Mouse (Mus musculus): ENCODE results near the gene Trex1. TPM values are rescaled to one million over a fixed set of nuclear protein-coding genes. Genes with fewer than 3 reads are reported as not detected.

Trex1 gene
- 14.6 and 37.0 TPM in 2 replicates for polyA plus RNA-seq (2012; ENCODE audit: low replicate concordance)

DNA sequence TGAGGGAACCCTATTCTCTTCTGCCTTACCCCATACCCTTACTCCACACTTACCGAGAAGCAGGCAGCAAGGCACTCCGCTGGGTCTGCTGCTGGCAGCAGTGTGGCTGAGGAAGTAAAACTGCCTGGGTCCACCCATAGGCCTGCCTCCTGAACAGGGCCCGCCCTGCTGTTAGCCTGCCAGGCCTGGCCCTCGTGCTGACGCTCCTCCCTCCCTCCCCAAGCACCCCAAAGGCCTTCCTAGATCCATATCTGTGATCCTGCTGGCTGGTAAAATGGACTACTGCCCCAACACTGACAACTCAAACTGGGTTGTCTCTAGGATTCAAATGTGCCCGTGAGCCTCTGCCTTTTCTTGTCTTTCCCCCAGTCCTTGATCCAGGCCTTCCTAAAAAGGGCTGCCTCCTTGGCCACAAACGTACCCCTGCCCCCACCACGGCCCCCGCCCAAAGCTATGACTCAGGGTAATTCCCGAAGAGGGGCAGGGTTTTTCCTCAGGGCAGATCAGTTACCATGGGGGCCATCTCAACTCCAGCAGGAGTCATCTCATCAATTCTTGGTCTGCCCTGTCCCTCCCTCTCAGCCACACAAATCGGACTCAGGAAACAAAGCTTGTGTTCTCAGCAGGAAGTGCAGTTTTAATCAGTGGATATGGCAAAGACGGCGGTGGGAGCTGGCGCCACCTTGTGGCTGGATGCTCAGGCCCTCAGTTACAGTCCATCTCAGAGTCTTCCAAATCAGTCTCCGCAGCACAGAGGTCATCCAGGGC, at the start of gene Trex1:
Gene Trex1 (minus strand): TSS at position 599 of the 768 bp plus-strand sequence.

DNA sequence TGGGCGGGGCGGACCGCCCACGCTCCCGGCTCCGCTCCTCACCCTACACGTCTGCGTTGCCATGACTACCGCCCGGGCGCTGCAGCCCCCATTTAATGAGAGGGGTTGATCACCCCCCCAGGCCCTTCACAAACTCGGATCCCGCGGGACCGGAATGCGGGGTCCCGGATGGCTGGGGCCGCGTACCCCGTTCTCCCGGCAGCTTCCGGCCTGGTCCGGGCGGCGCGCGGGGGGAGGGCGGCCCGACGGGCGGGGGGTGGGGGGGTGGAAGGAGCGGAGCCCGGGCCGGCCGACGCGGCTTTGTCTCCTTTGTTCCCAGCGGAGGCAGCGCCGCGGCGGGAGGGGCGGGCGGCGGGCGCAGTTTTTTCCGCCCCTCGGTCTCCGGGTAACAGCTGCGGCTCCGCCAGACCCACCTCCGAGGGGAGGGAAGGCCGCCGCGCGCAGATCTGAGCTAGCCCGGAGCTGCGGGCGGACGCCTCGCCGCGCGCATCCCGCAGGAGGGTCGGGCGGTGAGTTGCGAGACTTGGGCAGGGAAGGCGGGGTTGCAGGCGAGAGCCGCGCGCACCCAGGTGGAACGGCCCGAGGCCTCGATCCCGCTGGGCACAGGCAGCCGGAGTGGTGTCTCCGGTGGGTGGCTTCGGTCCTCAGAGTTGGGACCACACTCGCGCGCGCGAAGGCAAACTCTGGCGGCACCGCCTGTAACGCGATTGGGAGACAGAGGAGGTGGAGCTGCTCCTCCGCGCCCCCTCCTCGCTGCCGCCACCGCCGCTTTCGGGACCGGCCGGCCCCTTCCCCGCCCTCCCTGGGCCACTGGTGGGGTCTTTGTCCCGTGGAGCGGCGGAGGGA, 35.8 kb upstream of the Trex1 start, which contains the start of gene Plxnb1:
Gene Plxnb1 (plus strand): TSS at position 253 of the 846 bp plus-strand sequence.

DNA sequence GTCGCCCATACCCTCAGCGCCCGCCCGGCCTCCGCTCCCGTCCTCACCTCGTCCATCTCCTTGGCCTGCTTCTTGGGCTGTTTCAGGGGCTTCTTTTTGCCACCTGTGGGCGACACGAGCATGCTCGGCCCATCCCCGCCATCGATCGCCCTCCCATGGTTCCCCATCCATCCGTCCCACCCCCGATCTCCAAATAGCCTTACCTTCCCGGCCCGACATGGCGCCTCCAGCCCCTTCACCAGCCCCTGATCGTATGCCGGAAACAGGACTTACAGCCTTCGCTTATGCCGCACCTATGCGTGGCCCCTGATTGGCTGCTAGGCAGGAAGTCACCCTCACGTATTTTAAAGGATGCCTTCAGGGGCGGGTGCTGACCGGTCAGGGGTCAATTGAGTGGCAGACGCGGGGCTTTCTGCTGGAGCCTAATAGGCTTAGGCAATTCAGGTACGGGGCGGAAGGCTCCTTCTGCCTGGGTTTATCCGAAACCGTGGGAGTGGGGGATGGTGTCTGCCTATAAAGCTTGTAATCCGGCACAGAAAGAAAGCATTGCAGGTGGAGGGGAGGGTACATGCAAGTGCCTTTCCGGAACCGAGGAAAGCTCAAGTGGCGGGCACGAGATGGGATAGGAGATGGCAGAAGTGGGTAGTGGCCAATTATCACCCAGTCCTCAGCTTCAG, 22.7 kb upstream of the Trex1 start, which contains the start of the genes Ccdc51 and Tma7:
Gene Ccdc51 (plus strand): TSS at position 370 of the 677 bp plus-strand sequence.
Gene Tma7 (minus strand): TSS at position 464 of the 677 bp plus-strand sequence.

DNA sequence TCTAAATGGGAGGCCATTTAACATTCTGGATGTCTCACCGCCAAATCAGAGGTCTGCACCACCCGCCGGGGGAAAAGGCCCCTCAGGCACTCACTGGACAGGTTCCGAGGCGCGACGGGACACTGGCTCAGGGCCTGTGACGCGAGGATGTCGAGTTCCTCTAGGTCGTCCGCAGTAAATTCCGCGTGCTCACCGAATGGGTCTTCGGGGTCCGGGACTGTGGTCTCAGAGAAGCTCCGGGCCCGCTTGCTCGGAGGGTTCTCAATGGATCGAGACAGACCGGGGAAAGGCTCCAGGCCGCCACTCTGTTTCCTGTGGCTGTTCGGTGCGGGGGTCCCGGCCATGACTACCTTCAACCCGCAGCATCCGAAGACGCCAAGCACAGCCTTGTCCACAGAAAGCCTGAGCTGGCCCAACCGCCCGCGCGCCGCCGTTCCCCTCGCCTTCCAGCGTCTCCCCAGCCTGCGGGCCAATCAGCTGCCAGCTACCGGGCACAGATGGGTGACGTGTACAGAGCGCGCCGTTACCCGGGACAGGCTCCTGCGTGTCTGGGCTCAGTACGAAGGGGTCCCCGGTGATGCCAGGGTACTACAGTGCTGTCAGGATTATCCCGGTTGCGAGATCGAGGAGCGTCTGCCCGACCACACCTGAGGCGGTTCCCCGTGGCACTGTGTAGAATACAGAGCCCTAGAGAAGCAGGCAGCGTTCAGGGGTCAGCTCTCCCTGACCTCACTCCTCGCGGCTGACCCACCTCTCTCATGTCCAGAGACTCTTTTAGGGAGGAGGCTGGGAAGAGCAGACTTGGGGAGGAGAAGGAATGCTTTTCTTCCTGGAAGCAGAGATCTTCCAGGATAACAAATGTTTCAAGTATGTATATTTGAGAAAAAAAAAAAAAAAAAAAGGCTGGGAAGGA, 14.4 kb upstream of the Trex1 start, which contains the start of gene Atrip:
Gene Atrip (minus strand): TSS at position 464 of the 913 bp plus-strand sequence.

DNA sequence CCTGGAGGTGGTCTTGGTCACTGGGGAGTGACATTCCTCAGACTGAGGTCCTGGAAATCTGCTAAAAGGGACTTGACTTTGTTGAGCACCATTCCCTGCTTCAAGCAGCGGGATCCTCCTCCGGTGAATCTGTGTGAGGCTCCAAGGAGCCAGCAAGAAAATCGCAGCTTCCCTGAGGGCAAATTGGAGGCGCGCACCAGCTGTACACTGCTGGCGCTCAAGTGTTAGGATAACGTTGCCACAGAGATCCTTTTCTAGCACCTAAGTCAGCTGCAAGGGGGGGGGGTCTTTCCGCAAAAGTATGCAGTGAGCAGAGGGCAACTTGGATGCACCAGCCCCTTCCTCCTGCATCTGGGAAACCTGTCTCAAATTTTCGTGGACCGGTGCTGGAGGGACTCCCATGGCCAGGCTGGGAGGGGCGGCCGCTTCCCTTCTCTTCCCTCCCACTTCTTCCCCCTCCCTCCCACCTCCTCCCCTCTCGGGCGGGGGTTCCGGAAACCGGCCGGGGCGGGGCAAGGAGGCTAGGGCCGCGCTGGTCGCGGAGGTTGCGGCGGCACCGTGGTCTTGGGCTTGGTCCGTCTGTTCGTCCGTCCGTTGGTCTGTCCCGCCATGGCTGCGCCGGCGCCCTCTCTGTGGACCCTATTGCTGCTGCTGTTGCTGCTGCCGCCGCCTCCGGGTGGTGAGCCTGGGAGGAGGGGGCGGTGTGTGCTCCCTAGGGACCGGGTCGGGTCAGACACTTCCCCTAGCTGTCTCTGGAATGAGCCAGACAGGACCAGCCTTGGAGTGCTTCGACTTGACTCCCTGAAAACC, 21.2 kb downstream of the Trex1 start, which contains the start of gene Shisa5:
Gene Shisa5 (plus strand): TSS at position 480 of the 810 bp plus-strand sequence.

Other genes with a start within 250 kb of the Trex1 start
- 0.09 and 0.69 TPM in 2 replicates for gene Celsr3, start 233.4 kb downstream of the Trex1 start, polyA plus RNA-seq (2012; ENCODE audit: low replicate concordance)
- gene Slc26a6, start 206.5 kb downstream of the Trex1 start, polyA plus RNA-seq (2012; ENCODE audit: low replicate concordance): 5.3 and 8.4 TPM in 2 replicates
- not detected in 2 replicates for gene Tmem89, start 145.1 kb downstream of the Trex1 start, polyA plus RNA-seq (2012; ENCODE audit: low replicate concordance)
- gene Uqcrc1, start 123.1 kb downstream of the Trex1 start, polyA plus RNA-seq (2012; ENCODE audit: low replicate concordance): 422 and 705 TPM in 2 replicates
- 1.0 and 1.1 TPM in 2 replicates for gene Col7a1, start 106.1 kb downstream of the Trex1 start, polyA plus RNA-seq (2012; ENCODE audit: low replicate concordance)
- not detected in 2 replicates for gene Ucn2, start 73.7 kb downstream of the Trex1 start, polyA plus RNA-seq (2012; ENCODE audit: low replicate concordance)
- 1.0 and 2.1 TPM in 2 replicates for gene Pfkfb4, start 68.0 kb downstream of the Trex1 start, polyA plus RNA-seq (2012; ENCODE audit: low replicate concordance)
- gene Shisa5, start 21.2 kb downstream of the Trex1 start, polyA plus RNA-seq (2012; ENCODE audit: low replicate concordance): 2,043 and 2,626 TPM in 2 replicates
- gene Atrip, start 14.4 kb upstream of the Trex1 start, polyA plus RNA-seq (2012; ENCODE audit: low replicate concordance): 6.7 and 7.7 TPM in 2 replicates
- gene Ccdc51, start 22.8 kb upstream of the Trex1 start, polyA plus RNA-seq (2012; ENCODE audit: low replicate concordance): 3.2 and 8.2 TPM in 2 replicates
- gene Tma7, start 22.9 kb upstream of the Trex1 start, polyA plus RNA-seq (2012; ENCODE audit: low replicate concordance): 89.1 and 139 TPM in 2 replicates
- gene Plxnb1, start 35.7 kb upstream of the Trex1 start, polyA plus RNA-seq (2012; ENCODE audit: low replicate concordance): 0.17 and 0.63 TPM in 2 replicates
- not detected in 2 replicates for gene Fbxw21, start 102.3 kb upstream of the Trex1 start, polyA plus RNA-seq (2012; ENCODE audit: low replicate concordance)
- not detected in 2 replicates for gene Fbxw13, start 136.2 kb upstream of the Trex1 start, polyA plus RNA-seq (2012; ENCODE audit: low replicate concordance)
- not detected in 2 replicates for gene Fbxw20, start 175.0 kb upstream of the Trex1 start, polyA plus RNA-seq (2012; ENCODE audit: low replicate concordance)
- gene Fbxw14, start 227.9 kb upstream of the Trex1 start, polyA plus RNA-seq (2012; ENCODE audit: low replicate concordance): not detected in 2 replicates

All from leukemia stem cell, adult 10-12 weeks (primary cell).